Mouse (Mus musculus) megakaryocyte, embryonic 14.5 days (primary cell): Measurements from ENCODE around the gene Calm1. TPM values are rescaled to one million over a fixed set of nuclear protein-coding genes. Genes with fewer than 3 reads are reported as not detected.

Source experiments
- H3K27me3 ChIP-seq: replicated peaks from 2 replicates; pipeline ENCODE3; 2012; ENCODE audit warnings: inconsistent platforms
- H3K36me3 ChIP-seq: replicated peaks from 2 replicates; pipeline ENCODE3; 2012; ENCODE audit warnings: low read length, inconsistent platforms, mixed read lengths
- H3K4me1 ChIP-seq: 2 replicates; pipeline ENCODE4 v1.6.1; 2012; ENCODE audit warnings: inconsistent platforms
- H3K4me3 ChIP-seq: replicated peaks from 2 replicates; pipeline ENCODE3; 2012; ENCODE audit warnings: moderate library complexity, mild to moderate bottlenecking, inconsistent platforms
- H3K9me3 ChIP-seq: 2 replicates; pipeline ENCODE4 v1.6.1; 2012; ENCODE audit warnings: inconsistent platforms
- FLI1 ChIP-seq: IDR thresholded peaks from 2 replicates; pipeline ENCODE4 v1.6.1; 2012; ENCODE audit warnings: low read length, inconsistent platforms, mixed read lengths
- GATA1 ChIP-seq: IDR thresholded peaks from 3 replicates; pipeline ENCODE4 v1.6.1; 2012; ENCODE audit warnings: mixed read lengths, low read length, inconsistent platforms, borderline replicate concordance
- polyA plus RNA-seq: library from polyadenylated mRNA; stranded (reverse); fragments of >175 nt; gene quantifications from 2 replicates; pipeline ENCODE4 v1.2.3, GENCODE M21; 2012; ENCODE audit warnings: low replicate concordance; ENCODE audit not compliant: insufficient read depth

Calm1 gene
- polyA plus RNA-seq, 1 experiment, result 1,228 TPM

DNA sequence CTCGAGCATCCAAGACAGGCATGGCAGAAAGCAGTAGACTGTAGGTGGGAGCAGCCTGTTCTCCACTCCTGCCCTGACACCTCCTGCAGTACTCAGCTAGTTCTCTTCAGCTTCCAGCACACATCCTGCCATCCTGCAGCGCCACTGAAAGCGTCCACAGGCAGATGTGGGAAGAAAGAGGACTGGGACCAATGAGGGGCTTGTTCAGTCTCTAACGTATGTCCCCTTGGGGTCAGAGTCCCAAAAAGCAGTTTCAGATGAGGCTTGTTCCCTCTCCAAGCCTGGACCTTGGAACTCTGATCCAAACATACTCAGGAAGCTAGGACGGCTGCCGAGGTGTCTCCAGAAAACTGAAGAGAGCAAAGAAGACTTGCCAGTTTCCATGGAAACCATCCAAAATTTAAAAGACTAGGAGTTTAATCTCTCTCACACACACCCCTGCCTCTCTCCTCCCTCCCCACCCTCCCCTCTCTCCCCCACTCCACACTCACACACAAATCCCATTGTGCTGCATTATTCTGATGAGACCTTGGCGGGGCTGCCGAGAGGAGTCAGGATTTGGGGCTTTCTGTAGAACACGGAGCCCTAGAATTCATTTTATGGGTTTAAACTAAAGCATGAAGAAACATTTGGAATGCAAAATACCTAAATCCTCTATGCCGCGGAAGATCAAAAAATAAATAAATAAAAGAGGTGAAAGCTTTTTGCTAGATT is 22.5 kb downstream of the Calm1 start:
- Histone ChIP-seq H3K4me1 (peaks cover 6% of the 10 kb centered on the region), H3K27me3 (peaks cover 17% of the 10 kb centered on the region), H3K9me3 (no peaks in the 10 kb centered on the region), H3K4me3 (no peak overlapping the region), H3K36me3 (no peaks in the 10 kb centered on the region)
- TF ChIP-seq FLI1 (no peak), GATA1 (no peak)

DNA sequence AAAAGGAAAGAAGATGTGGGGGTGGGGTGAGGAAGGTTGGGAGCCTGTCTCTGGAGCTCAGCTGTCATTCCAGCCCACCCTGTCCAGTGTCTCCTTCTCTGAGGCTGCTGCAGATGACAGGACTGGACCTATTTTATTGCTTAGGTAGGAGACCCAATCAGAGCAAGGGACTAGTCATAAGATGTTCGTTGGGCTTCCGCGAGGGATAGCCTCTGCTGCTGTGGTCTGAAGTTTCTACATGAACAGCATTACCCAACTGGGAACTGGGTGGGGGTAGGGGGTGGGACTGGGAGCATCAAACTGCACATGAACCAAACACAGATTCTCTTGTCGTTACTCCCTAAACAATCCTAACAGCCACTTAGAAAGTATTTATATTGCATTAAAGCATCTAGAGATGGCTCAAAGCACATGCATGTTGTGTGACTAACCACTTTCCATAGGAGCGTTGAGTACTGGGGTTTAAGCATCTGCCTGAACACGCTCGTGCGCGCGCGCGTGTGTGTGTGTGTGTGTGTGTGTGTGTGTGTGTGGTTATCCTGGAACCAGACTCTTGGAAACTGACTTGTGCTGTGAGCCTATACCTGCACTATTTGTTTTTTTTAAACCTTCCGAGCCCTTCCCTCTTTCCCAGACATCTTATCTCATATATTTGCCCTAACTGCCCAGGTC is 23.2 kb downstream of the Calm1 start:
- Histone ChIP-seq H3K4me3 (no peak overlapping the region), H3K9me3 (no peaks in the 10 kb centered on the region), H3K27me3 (peaks cover 19% of the 10 kb centered on the region), H3K4me1 (peaks cover 6% of the 10 kb centered on the region), H3K36me3 (no peaks in the 10 kb centered on the region)
- TF ChIP-seq FLI1, result no peak
- TF ChIP-seq GATA1, result no peak

- no peak for TF ChIP-seq FLI1
- no peak for TF ChIP-seq GATA1
- H3K4me3 ChIP-seq, result no peak overlapping the region
- H3K36me3 ChIP-seq, result no peaks in the 10 kb centered on the region
- no peaks in the 10 kb centered on the region for H3K9me3 ChIP-seq
- H3K4me1 ChIP-seq, result peaks cover 11% of the 10 kb centered on the region
- peaks cover 24% of the 10 kb centered on the region for H3K27me3 ChIP-seq
Observed at GRCm38 (mm10) chr12:100223531-100223930, 24.3 kb downstream of the Calm1 start.

- Histone ChIP-seq H3K27me3 (peaks cover 24% of the 10 kb centered on the region), H3K9me3 (no peaks in the 10 kb centered on the region), H3K4me1 (peaks cover 8% of the 10 kb centered on the region; the same call in 1 of the 2 replicates), H3K36me3 (no peaks in the 10 kb centered on the region), H3K4me3 (no peak overlapping the region)
- TF ChIP-seq FLI1 (no peak), GATA1 (no peak)
Observed at GRCm38 (mm10) chr12:100225196-100225595, 26.0 kb downstream of the Calm1 start.

GRCm38 (mm10) chr12:100226073-100226472 is 26.8 kb downstream of the Calm1 start:
- H3K4me3 ChIP-seq, result no peak overlapping the region
- H3K9me3 ChIP-seq, result peaks cover 4% of the 10 kb centered on the region
- H3K4me1 ChIP-seq, result peaks cover 5% of the 10 kb centered on the region
- TF ChIP-seq FLI1 (no peak), GATA1 (no peak)
- peaks cover 24% of the 10 kb centered on the region for H3K27me3 ChIP-seq
- H3K36me3 ChIP-seq, result no peaks in the 10 kb centered on the region

DNA sequence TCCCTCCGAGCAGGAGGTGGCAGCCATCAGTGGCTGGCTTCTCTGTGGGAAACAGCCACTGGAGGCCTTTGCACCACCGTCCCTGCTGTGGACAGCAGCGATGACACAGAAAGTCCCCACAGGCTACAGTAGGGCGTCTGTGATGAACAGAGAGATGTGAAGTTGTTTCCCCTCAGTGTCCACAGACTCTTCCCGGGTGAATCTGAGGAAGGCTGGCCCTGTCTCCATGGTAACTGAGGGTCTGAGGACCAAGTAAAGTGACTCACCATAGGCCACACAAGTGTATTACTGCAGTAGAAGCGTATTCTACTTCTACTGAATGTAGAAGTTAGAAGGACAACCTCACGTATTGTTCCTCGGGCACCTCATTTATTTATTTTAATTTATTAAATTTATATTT is 27.4 kb downstream of the Calm1 start:
- H3K9me3 ChIP-seq, result peaks cover 7% of the 10 kb centered on the region
- TF ChIP-seq FLI1 (no peak), GATA1 (no peak)
- H3K4me1 ChIP-seq, result peaks cover 5% of the 10 kb centered on the region
- H3K36me3 ChIP-seq, result no peaks in the 10 kb centered on the region
- peaks cover 21% of the 10 kb centered on the region for H3K27me3 ChIP-seq
- no peak overlapping the region for H3K4me3 ChIP-seq

- Histone ChIP-seq H3K4me3 (no peak overlapping the region), H3K27me3 (peaks cover 17% of the 10 kb centered on the region), H3K4me1 (peaks cover 5% of the 10 kb centered on the region), H3K36me3 (no peaks in the 10 kb centered on the region), H3K9me3 (peaks cover 7% of the 10 kb centered on the region)
- TF ChIP-seq FLI1 (no peak), GATA1 (no peak)
Observed at GRCm38 (mm10) chr12:100228041-100228725, 28.9 kb downstream of the Calm1 start.

DNA sequence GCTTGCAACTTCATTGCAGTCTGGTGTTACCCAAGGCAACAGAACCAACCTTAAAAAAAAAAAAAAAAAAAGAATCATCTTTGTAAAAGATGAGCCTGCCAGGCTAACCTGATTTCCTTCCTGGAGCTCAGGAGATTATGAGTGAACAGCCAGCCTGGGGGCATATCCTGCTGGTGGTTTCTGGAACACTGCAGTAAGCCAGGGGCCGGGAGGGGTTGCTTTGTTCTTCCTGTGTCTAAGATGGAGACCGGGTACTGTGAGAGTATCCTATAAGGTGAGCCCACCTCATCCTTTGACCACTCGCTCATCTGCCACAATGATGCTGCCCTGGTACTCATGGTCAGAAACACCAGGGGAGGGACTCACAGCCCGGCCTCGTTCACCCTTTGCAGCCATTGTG is 35.0 kb downstream of the Calm1 start:
- Histone ChIP-seq H3K36me3 (no peaks in the 10 kb centered on the region), H3K27me3 (peaks cover 16% of the 10 kb centered on the region), H3K4me3 (no peak overlapping the region), H3K4me1 (no peaks in the 10 kb centered on the region; the same call in 1 of the 2 replicates), H3K9me3 (peaks cover 13% of the 10 kb centered on the region)
- no peak for TF ChIP-seq GATA1
- TF ChIP-seq FLI1, result no peak

GRCm38 (mm10) chr12:100234919-100235318 is 35.7 kb downstream of the Calm1 start:
- H3K4me3 ChIP-seq, result no peak overlapping the region
- H3K9me3 ChIP-seq, result peaks cover 13% of the 10 kb centered on the region
- H3K4me1 ChIP-seq, result no peaks in the 10 kb centered on the region; the same call in 1 of the 2 replicates
- H3K27me3 ChIP-seq, result peaks cover 21% of the 10 kb centered on the region
- H3K36me3 ChIP-seq, result no peaks in the 10 kb centered on the region
- TF ChIP-seq GATA1 (no peak), FLI1 (no peak)

DNA sequence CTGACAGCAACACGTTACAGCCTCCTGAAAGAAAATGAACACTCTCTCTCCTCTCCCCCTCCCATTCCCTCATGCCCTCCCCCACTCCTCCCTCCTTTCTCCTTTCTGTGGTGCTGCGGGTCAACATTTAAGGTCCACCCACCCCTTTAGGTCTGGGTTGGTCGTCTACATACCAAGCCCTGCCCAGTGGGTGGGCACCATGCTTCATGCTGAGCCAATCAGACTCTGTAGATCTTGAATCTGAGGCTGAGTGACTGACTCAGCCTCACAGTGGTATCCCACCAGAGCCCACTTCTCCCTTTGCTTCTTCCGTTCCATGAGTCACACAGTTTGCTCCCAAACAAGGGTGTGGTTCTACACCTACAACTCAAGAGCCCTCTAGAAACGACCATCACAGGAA is 36.2 kb downstream of the Calm1 start:
- Histone ChIP-seq H3K9me3 (peaks cover 13% of the 10 kb centered on the region), H3K4me3 (no peak overlapping the region), H3K4me1 (no peaks in the 10 kb centered on the region; the same call in 1 of the 2 replicates), H3K36me3 (no peaks in the 10 kb centered on the region), H3K27me3 (peaks cover 26% of the 10 kb centered on the region)
- TF ChIP-seq GATA1 (no peak), FLI1 (no peak)
